Mouse (Mus musculus) heart, embryonic 12.5 days (tissue): ENCODE results near the gene Gm16223. TPM values are rescaled to one million over a fixed set of nuclear protein-coding genes. Genes with fewer than 3 reads are reported as not detected.

ENCODE experiments used
- ATAC-seq: fragments of 200-750 bp; cut with Nextera tagmentation; 2 replicates; pipeline ENCODE4 v1.8.0; 2017; ENCODE audit warnings: moderate TSS enrichment, moderate library complexity; ENCODE audit not compliant: insufficient number of reproducible peaks, low FRiP score
- H3K27ac ChIP-seq: fragments of 300-500 bp; sonication (generic); 2 replicates; pipeline ENCODE4 v1.5.1; 2016; ENCODE audit warnings: mild to moderate bottlenecking, moderate library complexity; ENCODE audit not compliant: poor library complexity, severe bottlenecking
- H3K27me3 ChIP-seq: fragments of 300-500 bp; sonication (generic); replicated peaks from 2 replicates; pipeline ENCODE4 v1.6.1; 2016; ENCODE audit warnings: mild to moderate bottlenecking, moderate library complexity
- H3K36me3 ChIP-seq: fragments of 300-500 bp; sonication (generic); 2 replicates; pipeline ENCODE4 v1.6.1; 2016; ENCODE audit warnings: mild to moderate bottlenecking, moderate library complexity
- H3K4me1 ChIP-seq: fragments of 300-500 bp; sonication (generic); replicated peaks from 2 replicates; pipeline ENCODE4 v1.6.1; 2016; ENCODE audit warnings: mild to moderate bottlenecking
- H3K4me2 ChIP-seq: fragments of 300-500 bp; sonication (generic); 2 replicates; pipeline ENCODE4 v1.6.1; 2016; ENCODE audit warnings: mild to moderate bottlenecking, moderate library complexity
- H3K4me3 ChIP-seq: fragments of 300-500 bp; sonication (generic); 2 replicates; pipeline ENCODE4 v1.5.1; 2016; ENCODE audit warnings: mild to moderate bottlenecking
- H3K9ac ChIP-seq: fragments of 300-500 bp; sonication (generic); 2 replicates; pipeline ENCODE4 v1.6.1; 2016; ENCODE audit warnings: mild to moderate bottlenecking, moderate library complexity
- H3K9me3 ChIP-seq: fragments of 300-500 bp; sonication (generic); replicated peaks from 2 replicates; pipeline ENCODE4 v1.6.1; 2016; ENCODE audit warnings: mild to moderate bottlenecking, moderate library complexity
- WGBS: fragments of 180-500 bp; shearing (Covaris S2); methylation state at CpG from one replicate; pipeline ENCODE4 v1.1.7; 2016; 5-methylcytosine and 5-hydroxymethylcytosine counted together
- polyA plus RNA-seq: library from polyadenylated mRNA; unstranded; fragments of >200 nt; fragmentation: Nextera tagmentation; extraction: Ambion mirVana; gene quantifications from 2 replicates; pipeline ENCODE4 v1.2.1, GENCODE M21; 2016

Gm16223 gene
- polyA plus RNA-seq, 1 experiment from 2014 or later = not detected

DNA sequence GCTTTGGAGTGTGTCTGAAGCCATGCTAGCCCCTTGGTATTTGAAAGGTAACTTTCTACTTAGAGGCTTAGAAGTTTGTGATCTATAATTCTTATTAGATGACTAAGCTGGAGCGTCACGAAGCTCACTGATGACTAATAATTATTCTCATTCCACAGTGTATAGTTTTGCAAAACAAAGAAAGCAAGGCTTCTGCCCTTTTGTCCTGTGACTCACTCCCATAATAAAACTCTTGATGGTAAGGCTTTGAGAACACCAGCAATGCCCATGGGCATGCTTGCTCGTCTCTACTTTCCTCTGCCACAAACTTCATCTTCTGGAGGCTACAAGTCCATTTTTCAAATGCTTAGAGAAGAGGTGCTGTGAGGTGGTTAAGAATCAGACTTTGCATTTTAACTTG, 87.9 kb downstream of the Gm16223 start:
- Histone ChIP-seq H3K36me3 (no peaks in the 10 kb centered on the region), H3K4me1 (no peaks in the 10 kb centered on the region), H3K9me3 (no peaks in the 10 kb centered on the region), H3K27ac (no peak overlapping the region), H3K4me2 (no peak overlapping the region), H3K4me3 (no peak overlapping the region), H3K9ac (no peak overlapping the region), H3K27me3 (no peaks in the 10 kb centered on the region)
- ATAC-seq = no peak
- 75% methylated on average over 3 of the region's 3 CpGs for WGBS

DNA sequence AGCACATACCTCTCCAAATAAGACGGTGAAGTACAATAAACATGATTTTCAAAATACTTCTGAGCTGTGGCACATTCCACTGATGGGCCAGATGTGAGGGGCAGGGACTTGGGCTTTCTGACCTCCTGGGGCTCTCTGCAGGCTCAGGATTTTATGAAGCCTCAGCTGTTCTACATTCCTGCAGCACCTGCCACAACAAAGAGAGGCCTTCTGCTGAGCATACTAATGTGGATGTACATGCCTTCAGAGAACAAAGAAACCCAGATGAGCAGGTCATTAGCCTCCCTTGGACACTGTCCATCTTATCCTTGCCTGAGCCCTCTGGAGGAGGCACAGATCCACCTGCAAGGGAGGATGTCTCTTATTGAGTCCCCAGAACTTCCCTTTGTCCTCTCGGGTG, 97.0 kb downstream of the Gm16223 start:
- Histone ChIP-seq H3K4me2 (no peak overlapping the region), H3K4me3 (no peak overlapping the region), H3K4me1 (no peaks in the 10 kb centered on the region), H3K27ac (no peak overlapping the region), H3K9ac (no peak overlapping the region), H3K27me3 (no peaks in the 10 kb centered on the region), H3K9me3 (no peaks in the 10 kb centered on the region), H3K36me3 (no peaks in the 10 kb centered on the region)
- ATAC-seq = no peak
- WGBS = 70% methylated on average over 2 of the region's 2 CpGs

DNA sequence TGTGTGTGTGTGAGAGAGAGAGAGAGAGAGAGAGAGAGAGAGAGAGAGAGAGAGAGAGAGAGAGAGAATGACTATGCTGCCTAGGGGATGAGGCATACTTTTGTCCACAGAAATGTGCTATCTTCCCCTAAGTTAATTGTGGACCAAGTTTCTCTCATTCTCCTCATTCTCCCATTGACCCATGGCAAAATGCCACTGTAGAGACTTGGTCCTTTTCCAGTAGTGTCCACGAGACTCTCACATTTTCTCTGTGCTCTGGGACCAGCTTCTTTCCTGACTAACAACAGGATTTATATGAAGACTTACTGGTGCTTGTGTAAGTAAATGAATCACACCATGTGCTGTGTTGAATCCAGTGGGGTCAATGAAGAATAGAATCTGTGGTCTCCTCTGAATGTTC, 98.6 kb downstream of the Gm16223 start:
- 47% methylated on average over 1 of the region's 1 CpGs for WGBS
- H3K4me1 ChIP-seq = no peaks in the 10 kb centered on the region
- H3K9ac ChIP-seq = no peak overlapping the region
- H3K27ac ChIP-seq = no peak overlapping the region
- no peak overlapping the region for H3K4me3 ChIP-seq
- H3K4me2 ChIP-seq = no peak overlapping the region
- no peaks in the 10 kb centered on the region for H3K36me3 ChIP-seq
- ATAC-seq = no peak
- no peaks in the 10 kb centered on the region for H3K27me3 ChIP-seq
- H3K9me3 ChIP-seq = no peaks in the 10 kb centered on the region

DNA sequence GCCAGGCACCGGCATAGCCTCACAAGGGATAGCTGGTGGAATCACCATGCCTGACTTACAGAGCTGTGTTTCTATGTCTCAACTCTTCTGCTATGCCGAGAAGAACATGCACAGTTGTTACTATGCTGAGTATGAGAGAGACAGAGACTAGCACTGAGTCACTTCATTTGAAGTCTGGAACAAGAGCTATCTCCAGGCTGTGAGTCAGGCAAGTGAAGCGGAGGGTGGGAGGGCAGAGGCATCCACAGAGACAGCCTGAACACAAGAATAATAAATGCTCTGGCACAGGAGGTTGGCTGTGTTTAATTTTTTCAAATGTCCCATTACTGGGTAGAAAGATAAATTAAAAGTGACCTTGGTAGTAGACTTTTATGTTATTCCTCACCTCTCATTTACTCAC, 100.3 kb downstream of the Gm16223 start:
- no peaks in the 10 kb centered on the region for H3K4me1 ChIP-seq
- WGBS = 81% methylated on average over 3 of the region's 3 CpGs

DNA sequence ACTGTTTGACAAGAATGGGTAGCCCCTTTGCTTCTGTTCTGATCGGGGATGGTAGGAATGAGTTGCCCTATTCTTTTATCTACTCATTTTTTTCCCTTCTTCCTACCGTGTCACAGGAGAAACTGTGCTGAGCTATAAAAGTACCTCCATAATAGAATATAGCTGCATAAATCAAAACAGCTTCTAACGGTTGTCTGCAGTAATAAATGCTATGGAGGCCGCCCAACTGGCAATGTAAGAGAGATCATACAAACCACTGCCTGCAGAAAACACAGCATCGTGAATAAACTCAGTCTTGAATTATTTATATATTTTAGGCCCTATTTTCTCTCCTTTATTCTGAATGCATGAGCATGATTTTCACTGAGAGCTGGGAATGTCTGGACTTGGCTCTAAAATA, 101.0 kb downstream of the Gm16223 start:
- Histone ChIP-seq H3K9ac (no peak overlapping the region), H3K36me3 (no peaks in the 10 kb centered on the region), H3K4me1 (no peaks in the 10 kb centered on the region), H3K4me2 (no peak overlapping the region), H3K27ac (no peak overlapping the region), H3K27me3 (no peaks in the 10 kb centered on the region), H3K9me3 (no peaks in the 10 kb centered on the region), H3K4me3 (no peak overlapping the region)
- ATAC-seq = no peak
- 79% methylated on average over 5 of the region's 5 CpGs for WGBS

More for the DNA sequence above, 100.3 kb downstream of the Gm16223 start:
- H3K27me3 ChIP-seq = no peaks in the 10 kb centered on the region
- no peak overlapping the region for H3K27ac ChIP-seq
- H3K4me3 ChIP-seq = no peak overlapping the region
- H3K9me3 ChIP-seq = no peaks in the 10 kb centered on the region
- no peak overlapping the region for H3K4me2 ChIP-seq
- H3K9ac ChIP-seq = no peak overlapping the region
- ATAC-seq = no peak
- no peaks in the 10 kb centered on the region for H3K36me3 ChIP-seq

DNA sequence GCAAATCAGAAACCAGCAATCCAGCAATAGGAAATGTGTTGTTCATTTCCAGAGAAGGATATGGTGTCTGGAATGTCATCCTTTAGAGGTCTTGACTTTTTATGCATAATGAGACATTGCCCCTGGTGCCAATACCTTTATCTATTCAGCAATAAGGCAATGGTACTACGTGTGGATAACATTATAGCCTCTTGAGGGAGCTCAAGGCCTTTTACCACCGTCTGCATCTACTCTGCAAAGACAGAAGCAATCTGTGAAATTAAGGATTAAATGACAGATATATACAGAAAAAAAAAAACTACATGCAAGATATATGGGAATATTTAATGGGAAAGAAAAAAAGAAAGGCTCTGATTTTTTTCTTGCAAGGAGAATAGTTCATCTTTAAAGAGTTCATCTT, 106.3 kb downstream of the Gm16223 start:
- ATAC-seq = no peak
- H3K4me1 ChIP-seq = no peaks in the 10 kb centered on the region

DNA sequence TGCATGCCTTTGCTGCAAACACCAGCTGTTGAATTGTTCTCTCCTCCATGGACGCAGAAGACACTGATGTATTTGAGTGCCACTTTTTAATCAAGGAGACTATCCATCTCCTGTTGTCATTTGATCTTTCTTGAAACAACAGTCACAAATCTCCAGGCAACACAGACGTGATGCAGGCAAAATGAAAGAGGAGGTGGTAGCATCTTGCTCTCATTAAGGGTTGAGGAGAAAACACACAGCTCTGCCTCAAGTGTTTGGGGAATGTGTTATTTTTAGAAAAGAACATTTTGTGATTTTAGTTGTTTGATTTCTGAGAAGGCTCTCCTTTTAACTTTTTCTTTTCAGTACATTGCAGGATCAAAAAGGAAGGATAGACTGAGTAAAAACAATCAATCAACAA, 107.7 kb downstream of the Gm16223 start:
- Histone ChIP-seq H3K36me3 (no peaks in the 10 kb centered on the region), H3K4me3 (no peak overlapping the region), H3K9ac (no peak overlapping the region), H3K27ac (no peak overlapping the region), H3K4me2 (no peak overlapping the region), H3K4me1 (no peaks in the 10 kb centered on the region), H3K9me3 (no peaks in the 10 kb centered on the region), H3K27me3 (no peaks in the 10 kb centered on the region)
- ATAC-seq = no peak
- WGBS = 63% methylated on average over 2 of the region's 2 CpGs

More for the DNA sequence above, 106.3 kb downstream of the Gm16223 start:
- no peaks in the 10 kb centered on the region for H3K36me3 ChIP-seq
- H3K4me2 ChIP-seq = no peak overlapping the region
- no peak overlapping the region for H3K4me3 ChIP-seq
- WGBS = 52% methylated on average over 2 of the region's 2 CpGs
- no peak overlapping the region for H3K9ac ChIP-seq
- no peaks in the 10 kb centered on the region for H3K27me3 ChIP-seq
- H3K27ac ChIP-seq = no peak overlapping the region
- no peaks in the 10 kb centered on the region for H3K9me3 ChIP-seq

DNA sequence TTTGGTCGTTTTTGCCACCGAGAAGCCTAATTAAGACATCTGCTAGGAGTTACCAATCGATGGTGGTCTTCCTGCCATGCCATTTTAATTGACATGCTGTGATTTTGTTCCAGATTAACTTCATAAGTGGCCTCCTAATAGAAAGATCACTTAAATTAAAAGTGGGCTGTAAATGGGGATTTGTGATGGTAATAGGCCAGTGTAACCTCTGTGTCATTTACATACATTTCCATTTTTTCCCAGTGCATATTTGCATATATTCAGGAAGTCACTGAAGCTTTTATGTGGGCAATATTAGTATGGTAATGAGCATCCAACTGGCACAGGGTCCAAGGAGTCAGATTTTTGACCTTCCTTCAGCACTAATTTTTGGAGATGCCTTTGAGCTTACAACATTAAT, 130.7 kb downstream of the Gm16223 start:
- H3K9me3 ChIP-seq = no peaks in the 10 kb centered on the region
- no peak overlapping the region for H3K9ac ChIP-seq
- no peaks in the 10 kb centered on the region for H3K36me3 ChIP-seq
- 74% methylated on average over 3 of the region's 3 CpGs for WGBS
- no peak overlapping the region for H3K4me2 ChIP-seq
- H3K4me3 ChIP-seq = no peak overlapping the region
- no peak overlapping the region for H3K27ac ChIP-seq
- no peaks in the 10 kb centered on the region for H3K4me1 ChIP-seq
- ATAC-seq = no peak
- no peaks in the 10 kb centered on the region for H3K27me3 ChIP-seq

DNA sequence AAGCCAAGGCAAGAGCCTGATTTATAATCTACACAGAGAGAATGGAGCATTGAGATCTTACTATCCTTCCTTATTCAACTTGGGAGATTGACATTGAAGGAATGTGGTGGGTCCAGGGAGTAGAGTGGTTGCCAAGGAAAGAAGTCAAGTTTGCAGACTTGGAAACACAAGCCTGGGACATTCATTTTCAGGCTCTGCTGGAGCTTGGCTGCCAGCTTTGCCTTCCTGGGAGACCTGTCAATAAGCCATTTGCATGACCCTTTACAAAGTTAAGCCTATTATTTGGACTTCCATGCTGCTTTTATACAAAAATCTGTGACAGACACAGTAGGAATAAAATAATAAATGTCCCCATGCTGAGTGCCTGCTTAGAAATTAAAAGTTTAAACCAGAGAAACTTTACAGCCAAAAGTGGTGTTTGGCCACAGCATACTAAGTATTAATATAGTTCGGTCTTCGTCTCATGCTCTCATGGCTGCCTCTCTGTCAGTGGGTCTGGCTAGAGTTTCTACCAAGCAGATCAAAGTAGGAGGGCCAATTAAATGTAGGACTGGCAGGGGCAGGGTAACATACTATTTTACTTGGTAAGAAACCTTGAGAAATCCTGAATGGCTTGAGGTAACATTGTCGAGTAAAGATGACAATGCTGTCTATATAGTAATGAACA, 139.8 kb downstream of the Gm16223 start:
- Histone ChIP-seq H3K9me3 (no peaks in the 10 kb centered on the region), H3K36me3 (no peaks in the 10 kb centered on the region), H3K27me3 (no peaks in the 10 kb centered on the region), H3K27ac (no peak overlapping the region), H3K4me3 (no peak overlapping the region), H3K4me1 (no peaks in the 10 kb centered on the region), H3K4me2 (no peak overlapping the region), H3K9ac (no peak overlapping the region)
- 85% methylated on average over 3 of the region's 3 CpGs for WGBS
- ATAC-seq = no peak

DNA sequence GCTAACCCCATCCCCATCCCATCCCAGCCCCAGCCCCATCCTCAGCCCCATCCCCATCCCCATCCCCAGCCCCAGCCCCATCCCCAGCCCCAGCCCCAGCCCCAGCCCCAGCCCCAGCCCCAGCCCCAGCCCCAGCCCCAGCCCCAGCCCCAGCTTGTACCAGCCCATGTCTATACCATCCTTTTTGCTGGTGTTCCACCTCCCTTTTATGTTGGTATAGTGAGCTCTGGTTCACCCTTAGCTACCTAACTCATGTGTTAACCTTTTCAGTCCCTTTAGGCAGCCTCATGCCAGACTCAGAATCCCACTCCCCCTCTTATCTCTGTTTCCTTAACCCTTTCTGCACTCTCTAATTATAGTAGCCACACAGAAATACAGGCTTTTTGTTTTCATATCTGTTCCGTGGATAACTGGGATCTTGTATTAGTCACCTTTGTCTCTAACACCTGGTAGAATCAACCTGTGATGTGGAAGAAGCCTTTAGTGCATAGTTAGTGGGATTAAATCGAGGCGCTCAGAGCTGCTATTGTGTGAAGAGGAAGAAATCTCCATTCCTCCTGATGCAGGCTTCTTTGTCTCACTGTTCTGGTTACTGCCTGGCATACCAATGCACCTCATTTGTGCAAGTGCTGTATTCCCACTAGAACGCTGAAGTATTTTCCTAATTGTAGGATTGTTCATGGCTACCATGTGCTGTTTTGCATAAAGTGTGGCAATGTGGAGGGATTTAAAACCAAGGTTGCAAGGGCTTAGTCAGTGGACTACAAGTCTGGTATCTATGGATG, 144.0 kb downstream of the Gm16223 start:
- ATAC-seq = no peak
- Histone ChIP-seq H3K27me3 (no peaks in the 10 kb centered on the region), H3K27ac (no peak overlapping the region), H3K9me3 (no peaks in the 10 kb centered on the region), H3K4me3 (no peak overlapping the region), H3K4me1 (no peaks in the 10 kb centered on the region), H3K4me2 (no peak overlapping the region), H3K36me3 (no peaks in the 10 kb centered on the region), H3K9ac (no peak overlapping the region)
- WGBS = 63% methylated on average over 4 of the region's 4 CpGs

DNA sequence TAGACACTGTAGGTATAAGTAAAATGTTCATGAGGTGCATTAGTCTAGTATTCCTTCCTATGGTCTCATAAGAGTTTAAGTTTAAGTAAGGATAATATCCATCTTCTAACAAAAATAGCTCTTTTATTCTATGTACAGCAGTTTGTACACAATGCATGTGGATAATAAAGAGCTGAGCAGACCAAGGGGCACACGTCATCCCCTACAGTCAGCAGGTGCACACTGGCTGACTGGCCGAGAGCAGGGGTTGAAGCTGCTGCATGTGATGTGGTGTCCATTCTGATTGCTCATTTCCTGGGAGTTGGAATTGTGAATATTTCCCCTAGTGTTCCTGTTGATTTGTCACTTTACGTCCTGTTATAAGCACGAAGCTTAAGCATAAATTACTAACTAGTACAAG, 144.6 kb downstream of the Gm16223 start:
- Histone ChIP-seq H3K4me1 (no peaks in the 10 kb centered on the region), H3K4me3 (no peak overlapping the region), H3K36me3 (no peaks in the 10 kb centered on the region), H3K9ac (no peak overlapping the region), H3K9me3 (no peaks in the 10 kb centered on the region), H3K27ac (no peak overlapping the region), H3K4me2 (no peak overlapping the region), H3K27me3 (no peaks in the 10 kb centered on the region)
- no peak for ATAC-seq
- WGBS = 80% methylated on average over 4 of the region's 4 CpGs

DNA sequence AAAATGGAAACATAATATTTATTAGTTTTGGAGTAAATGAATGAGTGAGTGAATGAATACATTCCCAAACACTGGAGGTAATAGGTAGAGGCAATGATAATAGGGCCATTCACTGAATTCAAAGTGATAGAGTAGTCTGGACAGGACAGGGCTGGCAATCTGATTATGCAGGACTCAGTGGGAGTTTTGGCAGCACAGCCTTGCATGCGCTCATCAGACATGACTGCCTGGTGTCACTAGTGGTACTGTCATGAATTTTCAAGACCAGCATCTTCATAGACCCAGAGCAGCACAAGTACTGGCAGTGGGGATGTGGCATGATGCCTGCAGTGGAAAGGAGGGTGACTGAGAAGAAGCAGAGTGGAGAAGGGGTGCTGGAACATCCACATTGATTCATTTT, 157.1 kb downstream of the Gm16223 start:
- ATAC-seq = no peak
- H3K4me3 ChIP-seq = no peak overlapping the region
- 64% methylated on average over 1 of the region's 1 CpGs for WGBS

More for the DNA sequence above, 157.1 kb downstream of the Gm16223 start:
- no peaks in the 10 kb centered on the region for H3K4me1 ChIP-seq
- no peak overlapping the region for H3K9ac ChIP-seq
- no peaks in the 10 kb centered on the region for H3K9me3 ChIP-seq
- no peaks in the 10 kb centered on the region for H3K36me3 ChIP-seq
- no peak overlapping the region for H3K27ac ChIP-seq
- no peak overlapping the region for H3K4me2 ChIP-seq
- H3K27me3 ChIP-seq = no peaks in the 10 kb centered on the region
